Mouse (Mus musculus): Measurements from ENCODE around the gene Fcgr2b.
A peak's percentile ranks its signal among the peaks of the same experiment; 100 is the strongest.

The Fcgr2b gene

DNA sequence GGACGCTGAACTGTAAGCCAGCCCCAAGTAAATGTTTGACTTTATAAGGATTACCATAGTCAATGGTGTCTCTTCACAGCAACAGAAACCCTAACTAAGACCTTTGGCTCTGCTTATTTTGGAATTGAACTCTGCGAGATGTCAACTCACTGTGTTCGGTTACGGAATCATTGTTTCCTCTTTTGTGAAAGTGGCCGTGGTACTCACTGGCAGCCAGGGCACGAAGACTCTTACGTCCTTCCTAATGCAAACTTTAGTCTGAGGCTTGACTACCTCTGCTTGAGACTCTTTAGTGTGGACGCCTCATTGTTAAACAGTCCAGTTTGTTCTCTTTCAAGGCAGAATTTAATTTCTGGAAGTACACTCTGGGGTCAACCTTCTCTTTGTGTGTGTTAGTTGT is 57.0 kb downstream of the Fcgr2b start:
- no peak for DNase-seq

DNA sequence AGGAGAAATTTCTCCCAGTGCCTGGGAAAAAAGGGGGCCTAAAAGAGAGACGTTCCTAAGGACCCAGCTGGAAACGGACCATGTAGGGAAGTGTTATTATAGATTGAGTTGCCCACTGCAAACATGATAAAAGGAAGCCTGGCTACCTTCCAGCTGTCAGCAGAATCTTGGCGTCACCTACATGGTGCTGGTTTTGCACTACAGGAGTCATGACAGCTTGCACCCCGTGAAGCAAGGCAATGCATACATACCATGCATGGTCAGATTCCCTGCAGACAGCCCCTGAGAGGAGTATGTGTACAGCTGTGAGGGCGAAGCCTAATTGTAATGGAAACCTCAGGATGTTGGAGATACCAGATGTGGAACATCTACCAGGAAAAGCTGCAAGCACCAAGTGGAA is 60.7 kb downstream of the Fcgr2b start:
- peak; percentile 76 for DNase-seq

DNA sequence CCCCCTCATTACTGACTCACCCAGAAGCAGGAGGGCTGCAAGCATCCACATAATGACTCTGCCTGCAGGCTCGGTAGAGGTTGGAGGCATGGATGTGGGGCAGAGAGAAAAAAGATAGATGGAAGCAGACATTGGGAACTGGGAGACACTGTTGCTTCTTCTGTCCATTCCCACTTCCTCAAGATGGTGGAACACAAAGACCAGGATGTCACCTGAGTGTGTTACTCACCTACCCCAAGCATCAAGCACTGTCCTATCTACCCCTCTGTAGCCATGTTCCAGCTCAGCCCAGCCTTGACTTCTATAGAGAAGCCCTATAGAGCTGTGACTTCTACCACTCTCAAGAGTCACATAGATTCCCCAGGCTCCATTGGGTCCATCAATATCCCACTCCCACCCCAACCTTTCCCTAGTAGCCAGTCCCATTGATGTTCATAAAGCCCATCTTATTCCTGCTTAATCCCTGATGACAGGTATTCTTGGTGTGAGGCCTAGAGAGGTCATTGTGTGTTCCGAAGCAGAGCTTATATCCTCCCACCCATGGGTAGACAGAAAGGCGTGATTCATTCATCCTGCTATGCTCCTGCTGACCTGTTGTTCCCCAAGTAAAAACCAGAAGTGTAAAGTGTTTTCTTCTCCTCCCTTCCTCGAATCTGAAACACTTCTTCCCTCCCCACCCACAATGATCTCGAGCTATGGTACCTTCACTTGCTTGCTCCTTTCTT is 63.3 kb downstream of the Fcgr2b start, which contains the start of gene Fcrlb:
TSS of gene Fcrlb (minus strand) at position 51 of the 725 bp plus-strand sequence.
- DNase-seq = peak; percentile 50

GRCm38 (mm10) chr1:170911907-170912660 is 64.3 kb downstream of the Fcgr2b start:
- DNase-seq = peak; percentile 75
